1 mouse cellular context compared by ENCODE assay signal in the genomic region with DNA sequence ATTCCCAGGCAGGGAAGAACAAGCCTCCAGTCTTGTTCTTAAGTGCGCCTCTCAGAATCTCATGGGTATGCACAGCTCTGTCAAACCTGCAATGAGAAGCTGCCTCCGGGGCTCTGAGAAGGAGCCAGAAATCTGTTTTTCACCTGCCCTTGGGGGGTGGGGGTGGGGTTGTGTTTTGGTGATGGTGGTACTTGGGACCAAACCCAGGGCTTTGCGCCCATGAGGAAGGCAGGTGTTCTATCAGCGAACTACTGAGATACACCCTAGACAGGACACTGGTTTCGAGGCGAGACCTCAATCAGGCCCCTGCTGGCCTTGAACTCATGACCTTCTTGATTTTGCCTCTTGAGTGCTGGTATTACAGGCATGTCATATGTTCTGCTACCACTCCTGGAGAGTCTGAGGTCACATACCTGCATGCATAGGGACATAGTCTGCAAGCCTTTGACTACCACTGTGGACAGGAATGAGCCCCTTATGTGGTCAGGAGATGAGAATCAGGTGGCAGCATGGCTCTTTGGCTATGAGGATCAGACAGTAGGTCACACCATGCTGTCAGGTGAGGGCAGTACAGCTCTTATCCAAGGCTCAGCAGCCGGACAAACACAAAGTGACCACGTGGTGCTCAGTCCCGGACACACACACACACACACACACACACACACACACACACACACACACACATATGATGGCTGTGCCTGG.
TF ChIP-seq lines count a peak whose summit lies in the region.

No protein-coding gene starts in this region.

TF ChIP-seq in myocyte, 11 proteins besides CTCF, POLR2A, EP300 and RAD21:
- TF ChIP-seq MAX (IDR thresholded peaks at IDR 0.05; ENCODE audit: low read depth) = no peak
- TF ChIP-seq POLR2AphosphoS2 (IDR thresholded peaks at IDR 0.05; ENCODE audit: insufficient read length, low read depth) = no peak
- no peak for TF ChIP-seq REST (IDR thresholded peaks at IDR 0.05; ENCODE audit: insufficient read depth, insufficient read length)
- TF ChIP-seq TCF12 (IDR thresholded peaks at IDR 0.05; ENCODE audit: insufficient read depth, poor library complexity, severe bottlenecking) = no peak
- TF ChIP-seq CEBPB (IDR thresholded peaks at IDR 0.05; ENCODE audit: insufficient read depth, poor library complexity, severe bottlenecking) = no peak
- TF ChIP-seq USF1 (IDR thresholded peaks at IDR 0.05; ENCODE audit: low read depth) = no peak
- TF ChIP-seq TCF3 (IDR thresholded peaks at IDR 0.05; ENCODE audit: insufficient read length, low read depth) = no peak
- TF ChIP-seq MYOD1 (IDR thresholded peaks at IDR 0.05; ENCODE audit: control insufficient read depth in 1 of 3, insufficient read length in 2 of 3, low read depth in 2 of 3) = no peak
- TF ChIP-seq MYOG (IDR thresholded peaks at IDR 0.05; ENCODE audit: control insufficient read depth in 1 of 3, insufficient read depth in 1 of 3, insufficient read length in 2 of 3, low read depth in 2 of 3) = no peak
- no peak for TF ChIP-seq E2F4 (IDR thresholded peaks at IDR 0.05; ENCODE audit: insufficient read depth)
- TF ChIP-seq SRF (IDR thresholded peaks at IDR 0.05; ENCODE audit: control insufficient read depth, insufficient read length, low read depth) = no peak
